Mouse (Mus musculus): ENCODE results near the gene Ptprg. TPM values are rescaled to one million over a fixed set of nuclear protein-coding genes. Genes with fewer than 3 reads are reported as not detected.

The Ptprg gene
- polyA plus RNA-seq, 1 experiment from 2014 or later = 1.5 TPM

GRCm38 (mm10) chr14:11988975-11989374 is 435.6 kb downstream of the Ptprg start:
- WGBS (ENCODE audit: insufficient replicate concordance) = 45% methylated on average over 2 of the region's 2 CpGs
- no peak overlapping the region for H3K4me2 ChIP-seq (ENCODE audit: low read depth, low read length)
- H3K4me1 ChIP-seq (ENCODE audit: control insufficient read depth, low read depth, low read length) = no peaks in the 10 kb centered on the region
- no peak for ATAC-seq (ENCODE audit: low read depth)
- no peaks in the 10 kb centered on the region for H3K36me3 ChIP-seq (ENCODE audit: control insufficient read depth, insufficient read depth)
- no peak overlapping the region for H3K27ac ChIP-seq (ENCODE audit: low read length)
- no peak overlapping the region for H3K9ac ChIP-seq (ENCODE audit: low read depth, low read length)
- H3K27me3 ChIP-seq (ENCODE audit: control insufficient read depth, insufficient read depth, low read depth, low read length) = no peaks in the 10 kb centered on the region
- H3K4me3 ChIP-seq (ENCODE audit: low read depth, low read length) = no peak overlapping the region
- no peaks in the 10 kb centered on the region for H3K9me3 ChIP-seq (replicated peaks; ENCODE audit: control insufficient read depth, low read length)

- no peaks in the 10 kb centered on the region for H3K36me3 ChIP-seq (ENCODE audit: control insufficient read depth, insufficient read depth)
- WGBS (ENCODE audit: insufficient replicate concordance) = 62% methylated on average over 2 of the region's 2 CpGs
- no peak overlapping the region for H3K4me3 ChIP-seq (ENCODE audit: low read depth, low read length)
- H3K4me2 ChIP-seq (ENCODE audit: low read depth, low read length) = no peak overlapping the region
- ATAC-seq (ENCODE audit: low read depth) = no peak
- no peak overlapping the region for H3K27ac ChIP-seq (ENCODE audit: low read length)
- H3K9ac ChIP-seq (ENCODE audit: low read depth, low read length) = no peak overlapping the region
- H3K27me3 ChIP-seq (ENCODE audit: control insufficient read depth, insufficient read depth, low read depth, low read length) = no peaks in the 10 kb centered on the region
- no peaks in the 10 kb centered on the region for H3K9me3 ChIP-seq (replicated peaks; ENCODE audit: control insufficient read depth, low read length)
- H3K4me1 ChIP-seq (ENCODE audit: control insufficient read depth, low read depth, low read length) = no peaks in the 10 kb centered on the region
These were observed 437.8 kb downstream of the Ptprg start for GRCm38 (mm10) chr14:11991151-11991550.

- Histone ChIP-seq H3K4me3 (ENCODE audit: low read depth, low read length) (no peak overlapping the region), H3K4me2 (ENCODE audit: low read depth, low read length) (no peak overlapping the region), H3K9ac (ENCODE audit: low read depth, low read length) (no peak overlapping the region), H3K27me3 (ENCODE audit: control insufficient read depth, insufficient read depth, low read depth, low read length) (no peaks in the 10 kb centered on the region), H3K4me1 (ENCODE audit: control insufficient read depth, low read depth, low read length) (no peaks in the 10 kb centered on the region), H3K27ac (ENCODE audit: low read length) (no peak overlapping the region), H3K9me3 (replicated peaks; ENCODE audit: control insufficient read depth, low read length) (no peaks in the 10 kb centered on the region), H3K36me3 (ENCODE audit: control insufficient read depth, insufficient read depth) (no peaks in the 10 kb centered on the region)
- 36% methylated on average over 4 of the region's 4 CpGs for WGBS (ENCODE audit: insufficient replicate concordance)
- ATAC-seq (ENCODE audit: low read depth) = no peak
These were observed 438.8 kb downstream of the Ptprg start for GRCm38 (mm10) chr14:11992111-11992510.

GRCm38 (mm10) chr14:11992534-11992933 is 439.2 kb downstream of the Ptprg start:
- no peak for ATAC-seq (ENCODE audit: low read depth)
- Histone ChIP-seq H3K9ac (ENCODE audit: low read depth, low read length) (no peak overlapping the region), H3K9me3 (replicated peaks; ENCODE audit: control insufficient read depth, low read length) (no peaks in the 10 kb centered on the region), H3K27me3 (ENCODE audit: control insufficient read depth, insufficient read depth, low read depth, low read length) (no peaks in the 10 kb centered on the region), H3K36me3 (ENCODE audit: control insufficient read depth, insufficient read depth) (no peaks in the 10 kb centered on the region), H3K27ac (ENCODE audit: low read length) (no peak overlapping the region), H3K4me2 (ENCODE audit: low read depth, low read length) (no peak overlapping the region), H3K4me1 (ENCODE audit: control insufficient read depth, low read depth, low read length) (no peaks in the 10 kb centered on the region), H3K4me3 (ENCODE audit: low read depth, low read length) (no peak overlapping the region)
- WGBS (ENCODE audit: insufficient replicate concordance) = 31% methylated on average over 6 of the region's 6 CpGs

GRCm38 (mm10) chr14:11997555-11997954 is 444.2 kb downstream of the Ptprg start:
- Histone ChIP-seq H3K4me3 (ENCODE audit: low read depth, low read length) (no peak overlapping the region), H3K4me1 (ENCODE audit: control insufficient read depth, low read depth, low read length) (no peaks in the 10 kb centered on the region), H3K36me3 (ENCODE audit: control insufficient read depth, insufficient read depth) (no peaks in the 10 kb centered on the region), H3K9me3 (replicated peaks; ENCODE audit: control insufficient read depth, low read length) (no peaks in the 10 kb centered on the region), H3K27ac (ENCODE audit: low read length) (no peak overlapping the region), H3K4me2 (ENCODE audit: low read depth, low read length) (no peak overlapping the region), H3K9ac (ENCODE audit: low read depth, low read length) (no peak overlapping the region), H3K27me3 (ENCODE audit: control insufficient read depth, insufficient read depth, low read depth, low read length) (no peaks in the 10 kb centered on the region)
- no peak for ATAC-seq (ENCODE audit: low read depth)
- WGBS (ENCODE audit: insufficient replicate concordance) = 64% methylated on average over 6 of the region's 6 CpGs

GRCm38 (mm10) chr14:11998464-11998863 is 445.1 kb downstream of the Ptprg start:
- Histone ChIP-seq H3K4me2 (ENCODE audit: low read depth, low read length) (no peak overlapping the region), H3K4me1 (ENCODE audit: control insufficient read depth, low read depth, low read length) (no peaks in the 10 kb centered on the region), H3K27ac (ENCODE audit: low read length) (no peak overlapping the region), H3K9ac (ENCODE audit: low read depth, low read length) (no peak overlapping the region), H3K4me3 (ENCODE audit: low read depth, low read length) (no peak overlapping the region), H3K36me3 (ENCODE audit: control insufficient read depth, insufficient read depth) (no peaks in the 10 kb centered on the region), H3K27me3 (ENCODE audit: control insufficient read depth, insufficient read depth, low read depth, low read length) (no peaks in the 10 kb centered on the region), H3K9me3 (replicated peaks; ENCODE audit: control insufficient read depth, low read length) (no peaks in the 10 kb centered on the region)
- 71% methylated on average over 4 of the region's 4 CpGs for WGBS (ENCODE audit: insufficient replicate concordance)
- ATAC-seq (ENCODE audit: low read depth) = no peak

- H3K4me1 ChIP-seq (ENCODE audit: control insufficient read depth, low read depth, low read length) = no peaks in the 10 kb centered on the region
- no peak overlapping the region for H3K9ac ChIP-seq (ENCODE audit: low read depth, low read length)
- H3K4me2 ChIP-seq (ENCODE audit: low read depth, low read length) = no peak overlapping the region
- H3K36me3 ChIP-seq (ENCODE audit: control insufficient read depth, insufficient read depth) = no peaks in the 10 kb centered on the region
- no peak overlapping the region for H3K4me3 ChIP-seq (ENCODE audit: low read depth, low read length)
- H3K27me3 ChIP-seq (ENCODE audit: control insufficient read depth, insufficient read depth, low read depth, low read length) = no peaks in the 10 kb centered on the region
- no peak for ATAC-seq (ENCODE audit: low read depth)
- WGBS (ENCODE audit: insufficient replicate concordance) = 70% methylated on average over 4 of the region's 4 CpGs
- no peak overlapping the region for H3K27ac ChIP-seq (ENCODE audit: low read length)
- no peaks in the 10 kb centered on the region for H3K9me3 ChIP-seq (replicated peaks; ENCODE audit: control insufficient read depth, low read length)
These were observed 450.7 kb downstream of the Ptprg start for GRCm38 (mm10) chr14:12004061-12004460.

- no peak overlapping the region for H3K27ac ChIP-seq (ENCODE audit: low read length)
- H3K9ac ChIP-seq (ENCODE audit: low read depth, low read length) = no peak overlapping the region
- H3K4me1 ChIP-seq (ENCODE audit: control insufficient read depth, low read depth, low read length) = no peaks in the 10 kb centered on the region
- H3K27me3 ChIP-seq (ENCODE audit: control insufficient read depth, insufficient read depth, low read depth, low read length) = no peaks in the 10 kb centered on the region
- H3K4me2 ChIP-seq (ENCODE audit: low read depth, low read length) = no peak overlapping the region
- 59% methylated on average over 5 of the region's 5 CpGs for WGBS (ENCODE audit: insufficient replicate concordance)
- ATAC-seq (ENCODE audit: low read depth) = no peak
- no peaks in the 10 kb centered on the region for H3K9me3 ChIP-seq (replicated peaks; ENCODE audit: control insufficient read depth, low read length)
- no peak overlapping the region for H3K4me3 ChIP-seq (ENCODE audit: low read depth, low read length)
- H3K36me3 ChIP-seq (ENCODE audit: control insufficient read depth, insufficient read depth) = no peaks in the 10 kb centered on the region
These were observed 458.4 kb downstream of the Ptprg start for GRCm38 (mm10) chr14:12011766-12012165.

GRCm38 (mm10) chr14:12025812-12026728 is 472.7 kb downstream of the Ptprg start:
- Histone ChIP-seq H3K4me3 (ENCODE audit: low read depth, low read length) (no peak overlapping the region), H3K27me3 (ENCODE audit: control insufficient read depth, insufficient read depth, low read depth, low read length) (no peaks in the 10 kb centered on the region), H3K9me3 (replicated peaks; ENCODE audit: control insufficient read depth, low read length) (no peaks in the 10 kb centered on the region), H3K27ac (ENCODE audit: low read length) (no peak overlapping the region), H3K4me1 (ENCODE audit: control insufficient read depth, low read depth, low read length) (no peaks in the 10 kb centered on the region), H3K4me2 (ENCODE audit: low read depth, low read length) (no peak overlapping the region), H3K36me3 (ENCODE audit: control insufficient read depth, insufficient read depth) (no peaks in the 10 kb centered on the region), H3K9ac (ENCODE audit: low read depth, low read length) (no peak overlapping the region)
- 74% methylated on average over 16 of the region's 16 CpGs for WGBS (ENCODE audit: insufficient replicate concordance)
- ATAC-seq (ENCODE audit: low read depth) = no peak
